Mouse (Mus musculus) midbrain, embryonic 11.5 days (tissue): ENCODE data around the gene Rab9b. TPM values are rescaled to one million over a fixed set of nuclear protein-coding genes. Genes with fewer than 3 reads are reported as not detected.

ENCODE experiments used
- polyA plus RNA-seq: library from polyadenylated mRNA; unstranded; fragments of >200 nt; fragmentation: Nextera tagmentation; extraction: Ambion mirVana; gene quantifications from 2 replicates; pipeline ENCODE4 v1.2.1, GENCODE M21; 2014

Gene Rab9b
- polyA plus RNA-seq, 1 experiment from 2014 or later: 5.4 TPM

Other genes with a start within 250 kb of the Rab9b start
- gene Tceal1, start 160.8 kb downstream of the Rab9b start, polyA plus RNA-seq: 11.4 and 14.5 TPM in 2 replicates
- gene Morf4l2, start 125.1 kb downstream of the Rab9b start, polyA plus RNA-seq: 669 and 699 TPM in 2 replicates
- 0.10 TPM in 1 of 2 replicates, not detected in the other for gene Glra4, start 88.6 kb downstream of the Rab9b start, polyA plus RNA-seq
- 12.8 and 14.0 TPM in 2 replicates for gene Plp1, start 46.1 kb downstream of the Rab9b start, polyA plus RNA-seq
- not detected in 2 replicates for gene H2bfm, start 58.6 kb upstream of the Rab9b start, polyA plus RNA-seq
- 60.9 and 62.2 TPM in 2 replicates for gene Tmsb15b2, start 106.7 kb upstream of the Rab9b start, polyA plus RNA-seq
- 6.1 and 7.7 TPM in 2 replicates for gene Tmsb15l, start 108.1 kb upstream of the Rab9b start, polyA plus RNA-seq
- 26.4 and 30.1 TPM in 2 replicates for gene Tmsb15b1, start 108.1 kb upstream of the Rab9b start, polyA plus RNA-seq
- 85.9 and 89.2 TPM in 2 replicates for gene Zcchc18, start 124.4 kb upstream of the Rab9b start, polyA plus RNA-seq
- gene Slc25a53, start 169.5 kb upstream of the Rab9b start, polyA plus RNA-seq: 11.9 and 13.0 TPM in 2 replicates
- 13.4 and 15.1 TPM in 2 replicates for gene Fam199x, start 180.8 kb upstream of the Rab9b start, polyA plus RNA-seq